Mouse (Mus musculus): ENCODE results near the gene Stard8.
"Not testable (repeated sequence)": the region's sequence is repeated elsewhere in the genome, so short reads cannot be mapped to it uniquely, and the experiment has no call there.

Gene Stard8

GRCm38 (mm10) chrX:99003046-99003445 is at the start of gene Stard8:
Gene Stard8, plus strand, starts transcription at chrX:99003248.
- DNase-seq (ENCODE audit: low spot score) = no peak

DNA sequence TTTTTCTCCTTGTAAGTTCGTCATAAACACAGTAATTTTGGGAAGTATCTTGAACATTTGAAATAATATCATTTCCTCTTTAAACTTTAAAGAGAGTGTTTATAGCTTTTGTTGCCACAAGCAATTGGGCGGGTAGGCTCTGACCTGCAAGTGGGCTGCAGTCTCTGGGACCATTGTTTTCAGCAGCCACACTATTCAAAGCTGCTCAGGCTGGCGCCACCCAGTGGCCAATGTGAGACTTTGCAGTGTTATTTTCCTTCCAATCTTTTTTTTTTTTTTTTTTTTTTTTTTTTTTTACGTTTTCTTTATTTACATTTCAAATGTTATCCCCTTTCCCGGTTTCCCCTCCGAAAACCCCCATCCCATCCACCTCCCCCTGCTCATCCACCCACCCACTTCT is 49.1 kb upstream of the Stard8 start:
- no peak for DNase-seq (ENCODE audit: low spot score)

DNA sequence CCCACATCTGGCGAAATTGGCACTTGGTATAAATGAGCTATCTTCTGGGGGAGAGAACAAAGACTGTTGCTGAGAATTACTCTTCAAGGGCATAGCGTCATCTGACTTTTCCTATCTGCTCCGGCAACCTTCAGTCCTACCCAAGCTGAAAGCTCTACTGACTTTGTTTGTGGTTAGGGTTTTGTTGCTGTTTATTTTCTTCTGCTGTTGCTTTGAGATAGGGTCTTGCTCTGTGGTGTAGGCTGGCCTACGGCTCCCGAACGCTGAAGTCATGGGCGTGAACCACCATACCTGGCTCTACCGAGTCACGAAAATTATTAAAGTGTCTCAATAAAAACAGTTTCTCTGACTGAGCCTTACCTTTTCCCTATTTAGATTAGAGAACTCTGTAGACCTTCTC is 44.8 kb upstream of the Stard8 start:
- no peak for DNase-seq (ENCODE audit: low spot score)

DNA sequence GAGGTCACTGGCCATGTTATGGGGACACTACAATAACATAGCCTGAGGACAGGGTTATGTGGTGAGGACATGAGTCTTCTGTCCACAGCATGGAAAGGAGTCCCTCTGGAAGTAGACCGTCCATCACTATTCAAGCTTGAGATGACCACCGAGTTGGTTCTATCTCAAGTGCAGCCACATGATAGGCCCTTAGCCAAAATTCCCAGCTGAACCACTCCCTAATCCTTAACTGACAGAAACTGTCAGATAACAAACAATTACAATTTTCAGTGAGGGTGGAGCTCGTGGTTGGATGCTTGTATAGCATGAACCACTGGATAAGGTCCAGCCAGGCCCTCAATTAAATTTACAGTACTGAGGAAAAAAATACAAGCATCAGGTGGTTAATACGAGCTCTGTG is 44.0 kb upstream of the Stard8 start:
- no peak for DNase-seq (ENCODE audit: low spot score)

- no peak for DNase-seq (ENCODE audit: low spot score)
Measured at GRCm38 (mm10) chrX:98963742-98964141, 39.3 kb upstream of the Stard8 start.

DNA sequence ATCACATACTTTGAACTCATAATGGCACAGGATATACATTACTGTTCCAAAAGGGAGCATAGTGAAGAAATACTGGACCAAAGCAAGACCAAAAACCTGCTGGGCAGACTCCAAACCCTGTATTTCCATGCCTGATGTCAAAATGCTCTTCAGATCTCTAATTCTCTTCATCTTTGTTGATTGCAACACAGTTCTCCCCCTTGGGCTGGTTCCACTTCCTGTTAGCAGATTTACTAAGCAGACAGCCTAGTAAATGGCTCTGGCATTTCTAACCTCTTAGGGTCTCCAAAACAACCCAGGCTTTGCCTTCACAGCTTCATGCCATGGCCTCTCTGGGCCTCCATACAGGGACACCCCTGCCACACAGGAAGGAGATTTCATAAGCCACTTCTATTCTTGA is 38.5 kb upstream of the Stard8 start:
- no peak for DNase-seq (ENCODE audit: low spot score)

DNA sequence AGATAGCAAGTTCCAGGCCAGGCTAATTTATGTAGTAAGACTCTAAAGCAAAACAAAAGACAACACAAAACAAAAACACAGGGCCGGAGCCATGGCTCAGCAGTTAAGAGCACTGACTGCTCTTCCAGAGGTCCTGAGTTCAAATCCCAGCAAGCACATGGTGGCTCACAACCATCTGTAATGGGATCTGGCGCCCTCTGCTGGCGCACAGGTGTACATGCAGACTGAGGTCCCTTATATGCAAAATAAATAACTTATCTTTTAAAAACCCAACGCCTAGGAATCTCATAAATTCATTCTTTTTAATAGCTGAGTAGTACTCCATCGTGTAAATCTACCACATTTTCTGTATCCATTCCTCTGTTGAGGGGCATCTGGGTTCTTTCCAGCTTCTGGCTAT is 16.4 kb upstream of the Stard8 start:
- not testable (repeated sequence) for DNase-seq (ENCODE audit: low spot score)

- peak; percentile 52 for DNase-seq (ENCODE audit: low spot score)
Measured at GRCm38 (mm10) chrX:98989574-98989973, 13.5 kb upstream of the Stard8 start.

- no peak for DNase-seq (ENCODE audit: low spot score)
Measured at GRCm38 (mm10) chrX:99002065-99002464, 983 bp upstream of the Stard8 start.

DNA sequence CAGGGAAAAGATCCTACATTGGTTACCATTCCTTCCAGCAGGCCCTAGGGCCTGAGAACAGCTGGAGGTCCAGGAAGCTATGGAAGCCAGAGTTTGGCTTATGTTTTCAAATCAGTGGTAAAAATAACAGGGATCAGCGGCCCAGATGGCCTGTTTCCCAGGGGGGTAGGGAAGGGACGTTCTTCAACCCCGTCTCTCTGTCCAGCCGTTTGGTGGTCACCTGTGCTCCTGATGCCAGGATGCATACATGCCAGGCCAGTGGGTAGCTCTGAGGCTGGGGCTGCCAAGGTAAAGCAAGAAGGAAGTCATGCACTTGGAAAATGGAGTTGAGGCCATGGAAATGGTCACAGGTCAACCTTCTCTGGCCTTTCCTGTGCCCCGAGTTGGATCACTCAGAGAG is 7.5 kb downstream of the Stard8 start:
- DNase-seq (ENCODE audit: low spot score) = no peak

DNA sequence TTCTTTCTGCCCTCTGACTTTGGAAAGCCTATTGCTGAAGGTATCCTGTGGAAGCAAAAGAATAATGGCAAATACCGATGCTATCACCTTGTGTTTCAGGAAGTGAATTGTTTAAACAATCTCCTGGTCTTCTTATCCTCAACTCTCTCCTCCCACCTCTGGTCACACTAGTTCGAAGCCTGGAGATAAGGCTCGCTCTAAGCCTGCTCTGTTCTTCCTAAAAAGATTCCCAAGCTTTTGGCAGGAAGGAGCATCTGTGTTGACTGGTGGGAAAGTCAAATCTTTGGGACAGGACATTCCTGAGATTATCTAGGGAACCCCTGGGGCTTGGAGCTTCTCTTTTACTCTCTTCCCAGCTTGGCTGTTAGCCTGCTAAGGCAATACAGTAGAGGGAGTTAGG is 8.2 kb downstream of the Stard8 start:
- no peak for DNase-seq (ENCODE audit: low spot score)

GRCm38 (mm10) chrX:99012486-99012885 is 9.4 kb downstream of the Stard8 start:
- DNase-seq (ENCODE audit: low spot score) = no peak

- no peak for DNase-seq (ENCODE audit: low spot score)
Measured at GRCm38 (mm10) chrX:99015705-99016104, 12.7 kb downstream of the Stard8 start.

DNA sequence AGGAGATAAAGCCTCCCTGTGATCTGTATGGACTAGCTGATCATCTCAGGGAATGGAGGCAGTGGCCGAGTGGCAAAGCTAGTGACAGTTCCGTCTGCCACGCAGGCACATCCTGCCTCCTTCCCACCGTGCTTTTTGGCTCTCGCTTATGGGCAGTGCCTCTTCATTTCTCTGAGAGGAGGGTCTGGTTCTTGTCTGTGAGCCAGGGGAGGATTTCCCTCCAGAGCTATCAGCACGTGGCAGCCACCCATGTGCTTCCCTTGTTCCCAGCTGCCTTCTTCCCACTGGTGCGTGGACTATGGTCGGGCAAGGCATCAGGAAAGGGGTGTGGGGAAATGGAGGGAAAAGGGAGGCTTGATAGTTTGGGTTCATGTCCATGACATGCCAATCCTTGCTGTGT is 13.9 kb downstream of the Stard8 start:
- no peak for DNase-seq (ENCODE audit: low spot score)

DNA sequence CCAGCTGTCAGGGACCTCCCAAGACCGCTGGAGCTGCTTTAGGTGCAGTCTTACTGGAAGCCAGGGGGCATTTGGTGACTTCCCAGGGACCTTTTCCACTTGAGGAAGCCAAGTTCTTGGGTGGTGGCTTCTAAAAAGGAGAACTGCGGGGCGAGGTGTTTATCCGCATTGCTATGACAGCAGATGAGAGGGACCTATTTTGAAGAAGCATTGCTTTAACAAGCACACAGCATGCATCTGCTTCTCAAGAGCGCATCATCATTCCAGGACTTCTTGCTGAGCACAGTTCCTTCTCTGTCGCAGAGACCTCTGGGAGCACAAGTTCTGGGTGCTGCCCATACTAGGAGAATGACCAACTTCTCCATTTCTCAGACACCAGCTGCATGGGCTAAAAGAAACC is 14.8 kb downstream of the Stard8 start:
- DNase-seq (ENCODE audit: low spot score) = no peak

DNA sequence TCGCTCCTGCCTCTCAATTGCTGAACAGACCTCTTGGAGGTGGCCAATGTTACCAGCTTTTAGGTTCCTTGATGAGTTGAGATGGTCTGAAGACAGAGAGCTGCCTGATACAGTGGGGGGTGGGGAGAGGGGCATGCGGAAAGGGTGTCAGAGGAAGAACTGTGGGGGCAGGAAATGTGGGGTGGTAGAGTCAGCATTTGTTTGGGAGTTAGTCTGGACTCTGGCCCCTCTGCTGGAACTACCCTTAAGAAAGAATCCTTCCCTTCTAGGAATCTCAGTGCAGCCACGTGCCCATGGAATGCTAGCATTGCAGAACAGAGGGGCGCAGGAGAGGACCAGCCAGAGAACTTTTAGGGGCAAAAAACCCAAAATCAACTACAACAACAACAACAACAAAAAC is 16.3 kb downstream of the Stard8 start:
- DNase-seq (ENCODE audit: low spot score) = no peak

DNA sequence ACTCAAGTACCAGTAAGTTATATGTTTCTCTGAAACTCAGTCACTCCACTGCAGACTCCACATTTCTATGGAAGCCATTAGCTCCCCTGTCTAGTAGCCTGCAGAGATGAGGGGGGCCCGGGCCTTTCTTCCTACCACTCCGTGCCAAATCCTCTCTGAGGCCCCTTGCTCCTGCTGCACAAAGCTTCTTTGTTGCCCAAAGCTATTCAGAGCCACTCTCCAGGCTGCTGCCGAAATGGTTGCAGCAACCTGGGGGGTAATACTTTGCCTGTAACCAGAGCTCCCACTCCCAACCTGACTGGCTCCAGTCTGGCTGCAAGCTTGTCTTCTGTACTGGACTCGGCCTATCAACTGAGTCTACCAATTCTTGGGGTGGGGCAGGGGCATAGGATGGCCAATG is 17.2 kb downstream of the Stard8 start:
- no peak for DNase-seq (ENCODE audit: low spot score)

GRCm38 (mm10) chrX:99021593-99021992 is 18.5 kb downstream of the Stard8 start:
- no peak for DNase-seq (ENCODE audit: low spot score)

- DNase-seq (ENCODE audit: low spot score) = no peak
Measured at GRCm38 (mm10) chrX:99023951-99024350, 20.9 kb downstream of the Stard8 start.

DNA sequence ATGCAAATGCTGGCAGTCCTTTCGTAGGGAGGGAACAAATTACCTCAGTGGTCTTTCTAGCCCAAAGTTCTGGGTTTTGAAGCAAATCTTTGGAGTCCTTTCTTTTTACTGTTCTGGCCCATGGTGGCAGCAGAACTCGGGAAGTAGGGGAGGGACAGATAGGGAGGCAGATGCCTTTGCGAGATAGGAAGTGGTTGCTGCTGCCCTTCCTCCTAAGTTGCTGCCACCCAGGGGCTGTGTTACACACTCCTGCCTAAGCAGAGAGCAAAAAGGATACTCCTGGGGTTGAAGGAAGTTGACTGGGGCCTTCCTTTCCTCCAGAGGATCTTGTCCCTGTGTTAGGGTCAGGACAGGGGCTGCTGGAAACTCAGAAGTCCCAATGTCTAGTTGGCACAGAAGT is 32.4 kb downstream of the Stard8 start:
- no peak for DNase-seq (ENCODE audit: low spot score)

DNA sequence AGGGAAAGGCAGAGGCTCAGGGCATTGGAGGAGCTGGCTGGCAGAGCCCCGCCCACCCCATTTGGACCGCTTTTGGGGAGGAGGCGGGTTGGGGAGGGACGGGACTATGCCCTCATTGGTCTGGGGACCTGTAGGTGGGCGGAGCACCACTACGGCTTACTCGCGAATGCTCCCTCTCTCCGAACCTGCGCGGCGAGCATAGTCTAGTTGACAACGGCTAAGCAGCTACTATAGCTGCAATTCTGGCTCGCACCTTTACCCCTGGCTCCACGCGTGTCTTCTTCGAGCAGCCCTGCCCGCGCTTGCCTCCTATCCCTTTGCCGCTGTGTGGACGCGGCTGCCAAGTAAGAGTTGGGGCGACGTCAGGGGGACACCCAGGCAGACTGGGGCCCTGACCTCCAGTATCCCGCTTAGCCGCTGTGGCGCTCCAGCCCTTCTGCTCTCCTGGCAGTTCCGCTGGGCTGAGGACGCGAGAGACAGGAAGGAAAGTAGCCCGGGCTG is 39.5 kb downstream of the Stard8 start:
- peak; percentile 83 for DNase-seq (ENCODE audit: low spot score)

DNA sequence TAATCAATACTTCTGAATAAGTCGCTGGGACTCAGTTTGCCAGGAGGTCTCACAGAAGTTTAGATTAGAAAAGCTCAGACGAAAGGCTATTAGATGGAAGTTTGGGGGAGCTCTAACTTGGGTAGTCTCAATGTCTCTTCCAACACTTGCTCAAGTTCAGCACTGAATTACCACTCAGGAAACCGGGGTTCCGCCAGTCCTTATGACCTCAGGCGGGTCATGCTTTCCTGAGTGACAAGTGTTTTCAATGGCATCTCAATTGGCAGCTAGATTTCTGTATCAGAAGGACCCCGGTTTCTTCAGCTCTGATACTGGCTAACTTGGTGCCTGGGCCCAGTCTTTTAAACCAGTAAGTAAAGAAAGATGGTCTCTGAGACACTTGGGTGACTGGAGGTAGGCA is 40.2 kb downstream of the Stard8 start:
- no peak for DNase-seq (ENCODE audit: low spot score)

GRCm38 (mm10) chrX:99043739-99044138 is 40.7 kb downstream of the Stard8 start:
- no peak for DNase-seq (ENCODE audit: low spot score)

DNA sequence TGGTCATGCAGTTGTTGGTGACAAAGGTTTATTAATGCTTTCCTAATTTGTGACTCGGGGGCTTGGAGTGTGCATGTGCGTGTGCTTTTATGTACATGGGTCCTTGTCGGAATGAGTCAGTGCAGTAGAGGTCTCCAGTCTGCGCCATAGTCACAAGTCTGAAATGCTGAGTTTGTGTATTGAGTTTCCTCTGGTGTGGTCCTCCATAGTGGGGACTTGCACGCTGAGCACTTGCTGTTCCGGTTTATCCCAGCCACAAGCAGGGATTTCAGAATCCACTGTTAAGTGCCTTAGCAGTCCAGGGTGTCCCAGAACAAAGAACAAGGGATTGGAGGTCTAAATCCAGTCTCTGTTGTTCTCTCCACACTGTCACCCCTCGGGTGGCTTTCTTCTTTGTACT is 42.3 kb downstream of the Stard8 start:
- DNase-seq (ENCODE audit: low spot score) = no peak
